Mouse (Mus musculus) small intestine, adult 2 months (tissue): Measurements from ENCODE around the gene Tmem176a.

Experiments used
- CTCF ChIP-seq: fragments of 200-500 bp; IDR thresholded peaks from 2 replicates; pipeline ENCODE4 v1.5.1; 2012; ENCODE audit warnings: low read depth, mild to moderate bottlenecking, control low read depth, inconsistent platforms, low read length, moderate library complexity, mixed read lengths; ENCODE audit not compliant: insufficient replicate concordance, insufficient read length; ENCODE audit errors: extremely low read depth
- POLR2A ChIP-seq: fragments of 200-500 bp; IDR thresholded peaks from 2 replicates; pipeline ENCODE4 v1.6.1; 2012; ENCODE audit warnings: low read depth, mild to moderate bottlenecking, control low read depth, inconsistent platforms, low read length, moderate library complexity

DNA sequence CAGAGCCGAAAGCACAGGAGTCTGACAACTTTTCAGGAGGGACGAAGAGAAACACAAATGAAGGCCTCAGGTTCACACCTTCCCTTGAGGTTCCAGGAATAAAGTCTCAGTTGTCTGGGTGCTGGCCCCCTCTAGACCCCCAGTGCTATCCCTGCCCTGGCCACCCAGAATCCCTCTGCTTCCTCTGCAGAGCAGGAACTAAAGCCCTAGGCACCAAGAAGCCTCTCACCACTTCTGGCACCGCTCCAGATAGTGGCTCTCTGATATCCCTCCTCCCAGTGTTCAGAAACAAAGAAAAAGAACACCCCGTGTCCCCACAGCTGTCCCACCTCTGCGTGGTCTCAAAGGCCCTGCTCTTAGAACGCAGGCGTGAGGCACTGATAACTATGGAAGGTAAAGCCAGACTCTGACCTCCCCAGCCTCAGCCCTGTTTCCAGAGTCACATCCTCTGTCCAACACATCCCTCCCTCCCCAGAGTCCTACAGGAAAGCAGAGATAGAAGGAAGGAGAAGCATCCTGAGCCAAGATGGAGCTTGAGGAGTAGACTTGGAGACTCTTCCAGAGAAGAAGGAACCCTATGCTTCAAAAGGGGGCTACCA, at the start of gene Tmem176a:
- TF ChIP-seq POLR2A (no peak; the same call in 1 of the 2 replicates), CTCF (no peak)
